Mouse (Mus musculus) olfactory bulb, adult 2 months (tissue): Measurements from ENCODE around the gene Nup133. TPM values are rescaled to one million over a fixed set of nuclear protein-coding genes. Genes with fewer than 3 reads are reported as not detected.

Experiments used
- H3K27ac ChIP-seq: fragments of 200-500 bp; 2 replicates; pipeline ENCODE4 v1.5.1; 2012; ENCODE audit warnings: low read depth, low read length; ENCODE audit not compliant: insufficient read depth
- H3K4me1 ChIP-seq: fragments of 200-500 bp; 2 replicates; pipeline ENCODE4 v1.6.1; 2012; ENCODE audit warnings: low read length; ENCODE audit not compliant: control insufficient read depth, insufficient read depth
- H3K4me3 ChIP-seq: fragments of 200-500 bp; 2 replicates; pipeline ENCODE4 v1.5.1; 2012; ENCODE audit warnings: mild to moderate bottlenecking, low read depth, low read length, moderate library complexity; ENCODE audit not compliant: insufficient read depth
- CTCF ChIP-seq: fragments of 200-500 bp; IDR thresholded peaks from 2 replicates; pipeline ENCODE4 v1.5.1; 2012; ENCODE audit warnings: low read depth, mild to moderate bottlenecking, low read length, moderate library complexity; ENCODE audit not compliant: insufficient read depth
- POLR2A ChIP-seq: fragments of 200-500 bp; IDR thresholded peaks from 2 replicates; pipeline ENCODE4 v1.6.1; 2012; ENCODE audit warnings: mild to moderate bottlenecking, low read depth, low read length, moderate library complexity; ENCODE audit not compliant: insufficient read depth
- WGBS: fragments of 180-500 bp; shearing (Covaris S2); methylation state at CpG from one replicate; pipeline ENCODE4 v1.1.7; 2018; 5-methylcytosine and 5-hydroxymethylcytosine counted together
- polyA plus RNA-seq: library from polyadenylated mRNA; stranded (reverse); fragments of >200 nt; gene quantifications from 2 replicates; pipeline ENCODE4 v1.2.4, GENCODE M21; 2012; ENCODE audit warnings: low replicate concordance; ENCODE audit not compliant: missing spikeins, insufficient read depth, insufficient read length

The Nup133 gene
- polyA plus RNA-seq, 1 experiment, result not detected

GRCm38 (mm10) chr8:123854252-123854651 is 94.8 kb downstream of the Nup133 start:
- no peak overlapping the region for H3K27ac ChIP-seq
- H3K4me1 ChIP-seq, result peaks cover 22% of the 10 kb centered on the region
- H3K4me3 ChIP-seq, result no peak overlapping the region
- no peak for TF ChIP-seq CTCF
- 39% methylated on average over 1 of the region's 1 CpGs for WGBS

DNA sequence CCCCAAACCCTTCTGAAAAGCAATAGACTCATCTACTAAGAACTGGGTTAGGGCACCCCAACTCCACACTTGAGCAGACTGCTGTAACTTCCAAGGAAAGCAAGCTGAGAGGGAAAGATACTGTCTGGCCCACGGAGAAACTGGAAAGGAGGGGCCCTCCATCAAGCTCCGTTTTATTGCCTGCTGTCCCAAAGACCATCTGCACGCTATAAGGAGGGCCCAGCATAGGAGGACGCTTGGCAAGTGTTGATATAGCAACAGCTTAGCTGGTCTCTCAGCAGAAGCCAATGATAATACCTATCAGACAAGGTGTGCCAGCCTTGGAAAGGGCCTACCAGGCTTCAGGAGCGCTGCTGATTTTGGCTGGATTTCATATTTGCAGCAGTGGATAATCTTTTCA is 97.5 kb downstream of the Nup133 start:
- H3K27ac ChIP-seq, result no peak overlapping the region
- no peak for TF ChIP-seq CTCF
- TF ChIP-seq POLR2A, result no peak
- 46% methylated on average over 5 of the region's 5 CpGs for WGBS
- H3K4me3 ChIP-seq, result no peak overlapping the region
- H3K4me1 ChIP-seq, result peaks cover 41% of the 10 kb centered on the region

GRCm38 (mm10) chr8:123849352-123849751 is 99.7 kb downstream of the Nup133 start:
- H3K4me3 ChIP-seq, result no peak overlapping the region
- H3K27ac ChIP-seq, result peak overlapping the region; percentile 85
- peaks cover 49% of the 10 kb centered on the region for H3K4me1 ChIP-seq
- WGBS, result 50% methylated on average over 4 of the region's 4 CpGs
- TF ChIP-seq CTCF (no peak), POLR2A (no peak)

DNA sequence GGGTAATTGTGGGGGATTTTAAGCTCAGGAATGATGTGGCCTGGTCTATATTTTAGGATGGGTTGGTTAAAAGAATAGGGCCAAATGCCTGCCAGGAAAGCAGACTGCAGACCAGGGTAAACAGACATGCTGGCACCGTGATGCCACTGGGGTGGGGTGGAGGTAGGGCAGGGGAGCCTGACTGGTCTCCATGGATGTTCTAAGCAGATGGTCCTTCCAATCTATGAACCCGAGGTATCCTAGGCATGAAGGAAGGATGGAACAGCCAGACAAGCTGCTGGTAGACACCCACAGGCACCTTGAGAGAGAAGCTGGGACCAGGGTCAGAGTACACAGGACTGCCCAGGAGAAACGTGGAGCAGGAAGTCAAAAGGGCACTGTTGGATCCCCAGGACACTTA is 101.5 kb downstream of the Nup133 start:
- no peak overlapping the region for H3K4me3 ChIP-seq
- peaks cover 47% of the 10 kb centered on the region for H3K4me1 ChIP-seq
- WGBS, result 29% methylated on average over 3 of the region's 3 CpGs
- TF ChIP-seq CTCF (no peak), POLR2A (no peak)
- peak overlapping the region; percentile 93 for H3K27ac ChIP-seq

Other genes with a start within 250 kb of the Nup133 start
- gene Rab4a, start 143.3 kb downstream of the Nup133 start, polyA plus RNA-seq, result not detected in 2 replicates
- gene Ccsap, start 89.1 kb downstream of the Nup133 start, polyA plus RNA-seq, result not detected in 2 replicates
- gene Acta1, start 54.5 kb downstream of the Nup133 start, polyA plus RNA-seq, result not detected in 2 replicates
- gene Abcb10, start 33.9 kb upstream of the Nup133 start, polyA plus RNA-seq, result not detected in 2 replicates
- not detected in 2 replicates for gene Taf5l, start 72.1 kb upstream of the Nup133 start, polyA plus RNA-seq
- not detected in 2 replicates for gene Urb2, start 72.2 kb upstream of the Nup133 start, polyA plus RNA-seq